In genomic region chr3:140872511-140872910, GRCm38 (mm10) we compare ENCODE assay signal across 18 mouse cellular contexts.
A peak's percentile ranks its signal among the peaks of the same experiment; 100 is the strongest.
DNase-seq lines count a peak whose midpoint lies in the region; ATAC-seq and TF ChIP-seq lines count a peak whose summit lies in the region.
"Had no signal": no experiment of that assay in that cellular context is flagged by ENCODE, and none has a peak within 500 bp of the region (broad histone marks: within the 10 kb centered on the region; RNA-seq: fewer than 3 reads in every experiment).

No protein-coding gene starts in this region.

- H3K4me1 ChIP-seq in heart, embryonic 10.5 days = no peaks in the 10 kb centered on the region
- no peaks in the 10 kb centered on the region for H3K4me1 ChIP-seq in lung, embryonic 14.5 days (ENCODE audit: insufficient read depth)
- H3K4me1 ChIP-seq: embryonic facial prominence, embryonic 10.5 days; embryonic facial prominence, embryonic 12.5 days; forebrain, embryonic 12.5 days had no signal

- H3K9me3 ChIP-seq in heart, embryonic 10.5 days = no peaks in the 10 kb centered on the region
- H3K9me3 ChIP-seq in lung, embryonic 14.5 days (ENCODE audit: low read depth, low read length) = no peaks in the 10 kb centered on the region
- H3K9me3 ChIP-seq: embryonic facial prominence, embryonic 10.5 days; embryonic facial prominence, embryonic 12.5 days; forebrain, embryonic 12.5 days had no signal

- ATAC-seq in lung, embryonic 14.5 days (ENCODE audit: insufficient read depth) = no peak
- ATAC-seq: forebrain, embryonic 14.5 days; forebrain, embryonic 16.5 days had no signal

- H3K4me3 ChIP-seq in heart, embryonic 10.5 days = no peak overlapping the region
- no peak overlapping the region for H3K4me3 ChIP-seq in lung, embryonic 14.5 days (ENCODE audit: low read depth, low read length)
- H3K4me3 ChIP-seq: embryonic facial prominence, embryonic 10.5 days; embryonic facial prominence, embryonic 12.5 days; forebrain, embryonic 12.5 days had no signal

- H3K4me2 ChIP-seq in lung, embryonic 14.5 days = no peak overlapping the region
- H3K4me2 ChIP-seq: embryonic facial prominence, embryonic 12.5 days; forebrain, embryonic 12.5 days had no signal

- WGBS in heart, embryonic 10.5 days = 73% methylated on average over 1 of the region's 1 CpGs
- WGBS in lung, embryonic 14.5 days = 42% methylated on average over 1 of the region's 1 CpGs

- no peak overlapping the region for H3K27ac ChIP-seq in heart, embryonic 10.5 days
- H3K27ac ChIP-seq in lung, embryonic 14.5 days (ENCODE audit: low read depth) = no peak overlapping the region
- H3K27ac ChIP-seq: embryonic facial prominence, embryonic 10.5 days; embryonic facial prominence, embryonic 12.5 days; forebrain, embryonic 12.5 days had no signal

- TF ChIP-seq CTCF in lung, embryonic 14.5 days (IDR thresholded peaks at IDR 0.05; ENCODE audit: low read depth) = no peak
- TF ChIP-seq CTCF in brain, embryonic 14.5 days (IDR thresholded peaks at IDR 0.05; ENCODE audit: borderline replicate concordance, extremely low read depth, insufficient read depth, insufficient read length) = no peak

- no peaks in the 10 kb centered on the region for H3K27me3 ChIP-seq in heart, embryonic 10.5 days (ENCODE audit: insufficient read depth, poor library complexity, severe bottlenecking)
- no peaks in the 10 kb centered on the region for H3K27me3 ChIP-seq in lung, embryonic 14.5 days (ENCODE audit: insufficient read depth, low read length)
- H3K27me3 ChIP-seq: embryonic facial prominence, embryonic 12.5 days; forebrain, embryonic 12.5 days had no signal

- peak; percentile 31 for DNase-seq in heart, adult 11 months
- DNase-seq in heart, embryonic 10.5 days (ENCODE audit: low spot score) = no peak
- DNase-seq in lung, embryonic 14.5 days = peak; percentile 62
- DNase-seq in lung, postnatal 4 days = no peak
- peak; percentile 37 for DNase-seq in brain, embryonic 14.5 days (ENCODE audit: low read depth)
- DNase-seq in urinary bladder, postnatal 4 days (ENCODE audit: low spot score in 2 of 2) = no peak
- DNase-seq: adrenal gland, adult 2 months; adrenal gland, postnatal 10 days; adrenal gland, postnatal 25 days; cerebellum, adult 11-12 months; cerebellum, adult 2 months; cerebellum, adult 9-10 months; cerebellum, postnatal 25 days had no signal

- no peak for TF ChIP-seq POLR2A in brain, embryonic 14.5 days (IDR thresholded peaks at IDR 0.05; ENCODE audit: borderline replicate concordance, extremely low read depth, insufficient read depth, insufficient read length, poor library complexity, severe bottlenecking)

- no peak overlapping the region for H3K9ac ChIP-seq in lung, embryonic 14.5 days
- H3K9ac ChIP-seq: embryonic facial prominence, embryonic 12.5 days; forebrain, embryonic 12.5 days had no signal

- H3K36me3 ChIP-seq in heart, embryonic 10.5 days = no peaks in the 10 kb centered on the region
- H3K36me3 ChIP-seq in lung, embryonic 14.5 days (ENCODE audit: insufficient read depth) = no peaks in the 10 kb centered on the region
- H3K36me3 ChIP-seq: embryonic facial prominence, embryonic 10.5 days; embryonic facial prominence, embryonic 12.5 days; forebrain, embryonic 12.5 days had no signal

Comparison
In these comparisons a context has a peak if more than half of its experiments do, and no peak if none do; other contexts are left out.
1. DNase-seq: peak in heart, adult 11 months (single experiment), lung, embryonic 14.5 days (single experiment) and brain, embryonic 14.5 days (single experiment); none in heart, embryonic 10.5 days (single experiment), lung, postnatal 4 days (0 of 2) and urinary bladder, postnatal 4 days (0 of 2).